Mouse (Mus musculus): ENCODE results near the gene Syna.

Syna gene

DNA sequence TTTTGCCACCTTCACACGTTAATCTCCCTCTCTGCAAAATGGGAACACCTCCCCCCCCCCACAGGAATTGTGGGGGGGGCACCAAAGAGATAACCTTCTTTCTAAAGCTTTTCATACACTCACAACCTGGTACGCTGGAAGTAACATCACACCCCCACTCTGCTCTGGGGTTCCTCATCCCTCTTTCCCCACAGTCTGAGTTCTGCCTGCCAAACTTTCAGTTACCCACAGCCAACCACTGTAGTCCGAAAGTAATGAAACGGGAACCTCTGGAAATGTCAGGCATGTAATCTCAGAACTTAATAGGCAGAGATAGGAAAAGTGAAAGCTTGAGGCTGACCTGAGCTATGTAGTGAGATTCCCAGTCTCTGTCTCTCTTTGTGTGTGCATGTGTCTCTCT lies 7.5 kb upstream of the Syna start:
- DNase-seq (ENCODE audit: low read depth, low spot score): no peak

DNA sequence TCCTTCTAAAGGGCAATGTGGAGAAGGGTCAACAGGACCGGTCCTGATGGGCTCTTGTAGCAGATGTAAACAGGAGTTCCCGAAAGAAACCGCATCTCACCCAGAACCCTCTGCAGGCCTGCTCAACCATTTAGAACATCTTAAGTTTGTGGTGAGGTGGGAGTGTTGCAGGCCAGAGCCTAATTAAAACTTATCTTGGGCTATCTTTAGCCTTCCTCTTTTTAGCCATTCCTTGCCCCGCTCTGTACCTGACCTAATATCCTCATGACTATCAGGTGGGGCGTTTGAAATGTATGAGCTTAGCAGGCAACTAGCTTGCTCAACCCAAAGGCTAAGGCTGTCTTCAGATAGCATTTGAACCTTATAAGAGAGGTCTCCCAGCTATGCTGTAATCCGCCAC lies 5.7 kb upstream of the Syna start:
- no peak for DNase-seq (ENCODE audit: low read depth, low spot score)

DNA sequence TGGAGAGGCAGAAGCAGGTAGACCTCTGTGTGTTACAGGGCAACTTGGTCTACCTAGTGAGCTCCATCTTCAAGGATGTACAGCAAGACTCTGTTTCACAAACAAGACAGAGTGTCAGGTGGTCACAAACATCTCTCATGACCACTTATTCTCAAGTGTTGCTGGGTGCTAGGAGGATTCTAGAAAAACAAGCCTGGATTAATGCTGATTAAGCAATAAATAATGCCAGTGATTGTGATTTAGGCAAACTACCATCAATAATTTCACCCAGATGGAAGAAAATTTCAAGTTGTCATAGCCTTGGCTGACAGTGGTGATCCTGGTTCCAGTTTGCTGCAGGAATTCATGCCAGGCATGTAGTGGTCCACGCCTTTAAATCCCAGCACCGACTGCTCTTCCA lies 4.3 kb upstream of the Syna start:
- DNase-seq (ENCODE audit: low read depth, low spot score): no peak

DNA sequence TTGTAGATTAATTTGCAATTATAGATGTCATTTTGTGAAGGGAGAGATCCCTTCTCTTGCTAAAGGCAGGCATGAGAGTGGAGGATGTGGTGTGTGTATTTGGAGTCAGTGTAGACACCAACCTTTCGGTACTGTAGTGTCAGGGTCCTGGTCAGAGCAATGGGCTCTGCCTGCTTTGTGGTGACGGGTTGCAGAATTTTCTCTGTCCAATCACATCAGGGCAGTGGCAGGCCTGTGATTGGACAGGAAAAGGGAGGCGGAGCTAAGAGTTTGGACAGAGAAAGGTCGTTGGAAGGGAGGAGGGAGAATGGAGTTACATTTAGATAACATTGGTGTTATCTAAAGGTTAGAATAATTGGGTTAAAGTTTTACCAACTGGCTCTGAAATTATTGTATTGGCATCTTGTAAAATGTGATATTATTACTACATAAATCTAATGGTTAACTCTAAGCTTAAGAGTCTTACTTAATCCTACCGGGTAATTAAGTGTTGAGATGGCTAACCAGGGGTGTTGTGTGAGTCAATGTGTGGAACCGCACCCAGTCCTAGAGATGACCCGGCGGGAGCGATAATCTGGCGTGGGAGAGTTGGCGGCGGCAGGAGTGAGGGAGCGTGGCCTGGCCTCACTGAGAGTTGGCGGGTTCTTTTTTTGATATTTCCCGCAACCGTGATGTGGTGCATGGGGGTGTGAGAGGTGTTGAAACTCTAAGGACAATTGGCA lies 640 bp upstream of the Syna start:
- DNase-seq (ENCODE audit: low read depth, low spot score): peak; percentile 64

DNA sequence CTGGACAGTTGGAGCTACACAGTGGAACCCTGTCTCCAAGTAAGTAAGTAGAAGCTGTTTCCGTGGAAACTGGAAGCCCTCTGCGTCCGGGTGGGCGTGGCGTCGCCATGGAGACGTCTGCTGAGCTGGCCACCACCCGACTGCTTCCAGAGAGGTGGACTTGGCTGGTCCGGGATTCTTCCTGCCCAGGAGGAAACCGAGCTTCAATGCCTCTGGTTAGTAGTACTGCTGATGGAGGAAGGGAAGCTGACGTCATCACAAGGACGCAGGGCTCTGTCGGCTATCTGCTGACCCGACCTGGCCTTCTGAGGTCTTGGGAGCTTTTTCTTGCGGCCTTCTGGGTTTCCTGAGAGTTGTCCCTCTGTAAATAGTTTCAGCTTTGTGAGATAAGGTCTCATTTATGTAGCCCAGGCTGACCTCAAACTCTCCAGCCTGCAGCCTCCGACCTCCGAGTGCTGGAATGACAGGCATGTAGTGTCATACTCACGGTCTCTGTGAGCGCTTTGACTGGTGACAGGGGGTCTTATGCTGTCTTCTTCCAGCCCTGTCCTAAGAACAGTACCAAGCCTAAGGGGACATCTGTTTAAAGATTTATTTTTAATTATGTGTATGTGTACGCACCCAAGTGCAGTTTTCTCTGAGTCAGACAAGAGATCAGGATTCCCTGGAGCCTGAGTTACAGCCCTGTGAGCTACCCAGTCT lies 4.4 kb downstream of the Syna start:
- no peak for DNase-seq (ENCODE audit: low read depth, low spot score)

DNA sequence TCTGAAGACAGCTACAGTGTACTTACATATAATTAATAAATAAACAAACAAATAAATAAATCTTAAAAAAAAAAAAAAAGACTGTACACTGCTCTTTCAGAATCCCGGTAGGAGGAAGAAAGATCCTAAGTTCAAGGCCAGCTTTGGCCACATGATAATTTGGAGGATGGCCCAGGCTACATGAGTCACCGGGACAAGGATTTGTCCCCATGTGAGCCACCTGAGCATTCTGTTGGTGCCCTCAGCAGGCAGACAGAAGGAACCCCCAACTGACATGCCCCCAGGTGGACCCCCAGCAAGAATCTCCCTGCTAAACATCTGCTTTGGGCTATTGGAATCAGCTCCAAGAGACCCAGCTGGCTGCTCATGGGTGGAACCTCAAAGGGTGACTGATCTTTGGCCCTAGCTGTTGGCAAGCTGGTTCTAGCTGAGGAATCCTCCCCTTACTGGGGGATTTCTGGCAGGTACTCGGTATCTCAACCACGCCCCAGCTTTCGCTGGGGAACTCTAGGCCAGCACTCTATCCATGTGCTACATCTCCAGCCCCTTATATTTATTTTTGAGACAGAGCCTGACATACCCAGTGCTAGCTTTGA lies 5.9 kb downstream of the Syna start:
- DNase-seq (ENCODE audit: low read depth, low spot score): no peak

DNA sequence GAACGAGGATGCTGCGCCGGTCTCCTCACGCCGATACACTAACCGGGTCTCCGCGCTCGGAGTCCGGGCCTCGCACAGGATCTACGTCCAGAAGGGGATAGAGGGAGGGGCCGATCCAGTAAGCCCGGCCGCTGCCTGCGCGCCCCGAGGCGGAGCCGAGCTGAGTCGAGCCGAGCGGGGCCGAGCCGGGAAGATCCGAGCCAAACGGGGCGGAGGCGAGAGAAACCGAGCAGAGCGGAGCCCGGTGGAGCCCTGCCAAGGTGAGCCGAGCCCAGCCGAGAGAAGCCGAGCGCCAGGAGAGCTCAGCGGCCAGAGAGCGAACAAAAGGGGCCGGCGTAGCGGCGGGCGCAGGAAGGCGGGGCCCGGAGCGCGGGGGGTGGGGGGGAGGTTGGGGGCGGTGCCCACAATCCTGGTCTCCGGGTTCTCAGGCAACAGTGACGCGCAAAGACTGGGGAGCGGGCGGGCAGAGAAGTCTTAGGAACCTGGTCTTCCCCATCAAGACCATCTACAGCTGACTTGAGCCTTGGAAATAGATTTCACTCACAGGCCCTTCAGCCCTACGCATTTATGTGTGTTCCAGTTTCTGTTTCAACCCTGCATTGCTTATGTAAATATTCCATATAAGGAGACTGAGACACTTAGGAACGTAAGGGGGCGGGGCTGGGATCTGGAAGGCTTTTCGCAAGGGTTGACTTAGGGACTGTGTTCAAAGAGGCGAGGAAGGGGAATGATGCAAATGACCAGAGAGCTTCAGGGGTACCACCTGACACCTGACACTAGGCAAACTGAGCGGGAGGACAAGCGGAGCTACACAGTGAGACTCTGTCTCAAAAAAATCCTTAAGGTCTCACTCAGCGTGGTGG lies 7.6 kb downstream of the Syna start, which contains the start of gene Clip2:
Clip2 (minus strand) TSS at position 325 of the 863 bp plus-strand sequence.
- peak; percentile 80 for DNase-seq (ENCODE audit: low read depth, low spot score)

DNA sequence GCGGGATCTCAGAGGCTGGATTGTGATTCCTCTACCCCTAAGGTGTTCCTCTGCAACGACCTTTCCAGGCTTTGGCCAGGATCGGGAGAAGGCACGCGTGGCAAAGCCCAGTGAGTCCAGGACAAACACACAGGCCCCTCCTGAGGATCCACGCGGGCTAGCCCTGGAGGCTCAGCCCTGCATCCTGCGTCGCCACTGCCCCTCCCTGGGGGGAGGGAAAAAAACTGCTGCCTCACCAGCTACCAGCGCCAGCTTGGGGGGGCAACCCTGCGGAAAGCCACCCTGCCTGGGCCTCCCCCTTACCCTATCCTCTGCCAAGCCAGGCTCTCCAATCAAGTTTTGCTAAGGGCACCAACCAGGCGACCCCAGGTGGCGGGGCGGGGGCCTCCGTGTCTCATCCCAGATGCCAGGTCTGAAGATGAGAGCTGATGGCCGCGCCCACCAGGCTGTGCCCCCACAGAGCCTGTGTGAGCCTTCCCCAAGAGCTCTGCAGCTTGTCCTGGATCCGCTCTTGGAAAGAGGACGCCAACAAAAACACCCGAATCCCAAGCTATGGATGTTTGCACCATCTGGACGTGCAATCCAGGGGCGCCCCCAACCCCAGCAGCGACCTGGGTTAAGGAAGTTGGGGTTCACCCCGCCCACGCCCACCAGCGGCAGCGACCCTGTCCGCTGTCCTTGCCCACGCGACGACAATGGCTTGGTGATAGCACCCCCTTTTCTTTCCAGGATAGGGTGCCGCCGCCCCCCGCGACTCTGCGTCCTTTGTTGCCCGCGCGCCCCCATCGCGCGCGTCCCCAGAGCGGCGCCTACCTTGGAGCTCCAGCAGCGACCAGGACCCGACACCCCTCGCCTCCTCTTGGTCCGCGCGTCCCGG lies 8.5 kb downstream of the Syna start:
- no peak for DNase-seq (ENCODE audit: low read depth, low spot score)

DNA sequence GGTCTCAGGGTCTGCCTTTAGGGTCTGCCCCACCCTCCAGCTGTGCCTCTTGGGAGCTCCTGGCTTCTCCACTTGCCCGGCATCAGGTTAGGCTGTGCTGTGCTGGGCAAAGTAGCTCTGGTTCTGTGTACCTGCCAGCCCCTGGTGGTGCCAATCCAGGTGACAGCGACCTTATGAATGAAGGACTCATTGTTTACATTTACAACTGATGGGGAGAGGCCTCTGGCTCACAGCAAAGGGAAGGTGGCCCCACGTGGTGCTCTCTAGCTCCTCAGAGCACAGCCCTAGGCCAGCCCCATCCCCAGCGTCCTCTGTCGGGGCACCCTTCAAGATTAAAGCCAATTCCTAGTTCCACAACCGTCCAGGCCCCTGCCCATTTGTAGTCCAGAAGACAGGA lies 9.1 kb downstream of the Syna start:
- no peak for DNase-seq (ENCODE audit: low read depth, low spot score)

DNA sequence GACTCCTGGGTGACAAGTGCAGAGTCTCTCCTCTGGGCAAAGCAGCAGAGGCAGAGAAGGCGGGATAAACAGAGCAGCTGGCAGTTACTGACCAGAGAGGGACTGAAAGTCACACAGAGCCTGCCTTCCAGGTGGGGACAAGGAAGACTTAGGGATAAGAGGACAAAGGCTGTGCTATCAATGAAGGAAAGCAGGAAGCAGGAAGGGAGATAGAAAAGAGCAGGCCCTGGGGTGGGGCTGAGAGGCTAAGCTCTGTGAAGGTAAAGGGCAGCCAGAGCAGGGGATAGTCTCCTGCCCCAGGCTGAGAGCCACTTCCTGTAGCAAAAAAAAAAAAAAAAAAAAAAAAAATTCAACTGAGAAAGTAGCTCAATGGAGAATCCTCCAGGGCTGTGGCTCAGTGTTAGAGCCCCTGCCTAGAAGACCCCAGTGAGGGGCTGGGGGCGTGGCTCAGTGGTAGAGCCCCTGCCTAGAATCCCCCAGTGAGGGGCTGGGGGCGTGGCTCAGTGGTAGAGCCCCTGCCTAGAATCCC lies 10.3 kb downstream of the Syna start:
- no peak for DNase-seq (ENCODE audit: low read depth, low spot score)

DNA sequence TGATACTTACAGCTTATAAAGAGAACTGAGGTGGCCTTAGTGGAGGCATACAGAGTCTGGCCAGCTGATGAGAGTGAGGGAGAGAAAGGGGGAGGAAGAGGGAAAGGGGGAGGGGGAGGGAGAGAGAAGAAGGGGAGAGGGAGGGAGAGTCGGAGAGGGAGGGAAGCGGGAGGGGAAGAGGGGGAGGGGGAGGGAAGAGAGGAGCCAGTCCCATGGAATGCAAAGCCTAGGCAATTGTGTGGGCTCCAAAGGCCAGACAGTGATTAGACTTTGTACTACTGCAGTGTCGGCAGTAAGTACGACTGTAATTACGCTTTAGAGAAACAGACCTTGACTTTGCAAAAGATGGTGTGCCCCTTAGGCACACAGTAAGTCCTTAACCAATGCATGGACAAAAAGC lies 11.7 kb downstream of the Syna start:
- no peak for DNase-seq (ENCODE audit: low read depth, low spot score)

DNA sequence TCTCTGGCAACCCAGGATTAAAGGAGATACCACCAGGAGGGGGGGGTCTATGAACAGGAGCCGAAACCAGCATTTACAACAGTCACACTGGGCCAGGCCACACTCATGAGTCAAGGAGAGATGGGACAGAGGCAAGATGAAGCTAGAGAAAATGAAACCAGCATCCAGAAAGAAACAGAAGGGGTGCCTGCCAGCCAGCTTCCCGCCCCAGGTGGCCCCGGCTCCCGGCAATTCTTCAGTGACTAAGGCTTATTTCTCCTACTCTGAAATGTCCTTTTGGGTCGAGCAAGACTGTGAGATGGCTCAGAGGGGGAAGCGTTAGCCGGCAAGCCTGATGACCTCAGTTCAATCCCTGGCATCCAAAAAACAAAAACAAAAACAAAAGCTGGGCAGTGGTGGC lies 13.2 kb downstream of the Syna start:
- DNase-seq (ENCODE audit: low read depth, low spot score): no peak

DNA sequence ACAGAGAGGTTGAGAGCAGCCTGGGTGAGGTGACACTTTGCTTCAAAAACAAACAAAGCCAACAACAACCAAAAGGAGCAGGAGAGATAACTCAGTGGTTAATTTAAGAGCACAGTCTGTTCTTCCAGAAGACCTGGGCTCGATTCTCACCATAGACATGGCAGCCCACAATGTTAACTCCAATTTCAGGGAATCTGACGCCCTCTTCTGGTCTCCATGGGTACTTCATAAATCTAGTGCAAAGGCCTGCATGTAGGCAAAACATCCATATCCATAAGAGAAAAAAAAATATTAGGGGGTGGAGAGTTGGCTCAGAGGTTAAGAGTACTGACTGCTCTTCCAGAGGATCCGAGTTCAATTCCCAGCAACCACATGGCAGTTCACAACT lies 14.7 kb downstream of the Syna start:
- peak; percentile 49 for DNase-seq (ENCODE audit: low read depth, low spot score)

DNA sequence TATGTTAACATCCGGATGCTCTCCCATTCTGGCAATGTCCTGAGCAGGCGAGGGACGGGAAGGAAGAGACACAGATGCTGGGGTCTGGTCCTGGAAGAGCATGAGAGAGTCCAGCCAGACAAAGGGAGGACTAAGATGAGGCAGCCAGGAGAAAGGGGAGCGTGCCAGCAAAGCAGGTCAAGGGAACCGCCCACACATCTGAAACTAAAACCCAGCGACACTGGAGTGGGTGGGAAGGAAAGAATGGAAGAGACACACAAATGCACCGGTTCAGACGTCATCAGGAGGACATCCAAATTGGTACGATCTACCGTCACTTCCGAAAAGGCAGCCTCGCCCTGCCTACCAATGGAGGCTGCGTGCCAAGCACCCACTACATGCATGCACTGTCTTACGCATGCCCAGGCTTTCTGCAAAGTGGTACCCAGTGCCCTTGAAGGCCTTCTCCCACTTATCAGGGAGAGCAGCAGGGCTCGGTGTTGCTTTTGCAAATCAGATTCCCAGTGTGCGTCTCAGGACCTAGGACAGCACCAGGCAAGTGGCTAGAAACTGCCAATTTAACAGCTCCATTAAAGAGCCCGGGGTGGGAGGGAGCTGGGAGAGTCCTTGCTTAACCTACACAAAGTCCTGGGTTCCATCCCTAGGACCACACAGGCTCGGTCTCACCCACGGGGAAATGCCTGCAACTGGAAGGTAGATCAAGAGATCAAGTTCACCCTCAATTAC lies 15.3 kb downstream of the Syna start:
- peak; percentile 75 for DNase-seq (ENCODE audit: low read depth, low spot score)

DNA sequence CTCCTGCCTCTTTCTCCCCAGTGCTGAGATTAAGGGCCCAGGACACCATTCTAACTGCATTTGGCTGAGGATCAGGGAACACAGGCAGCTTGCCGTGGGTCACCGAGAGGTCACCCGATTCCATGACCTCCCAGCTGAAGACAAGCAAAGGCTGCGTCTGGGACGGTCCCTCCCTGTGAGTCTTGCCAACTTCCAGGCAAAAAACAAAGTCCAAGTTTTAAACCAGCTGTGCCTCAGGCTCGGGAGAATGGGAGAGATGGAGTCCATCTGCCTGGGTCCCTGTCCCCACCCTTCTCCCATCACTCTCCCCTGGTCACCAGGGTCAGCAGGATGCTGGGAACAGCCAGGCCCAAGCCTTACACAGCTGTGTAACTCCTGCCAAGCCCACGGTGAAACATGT lies 18.3 kb downstream of the Syna start:
- DNase-seq (ENCODE audit: low read depth, low spot score): no peak

DNA sequence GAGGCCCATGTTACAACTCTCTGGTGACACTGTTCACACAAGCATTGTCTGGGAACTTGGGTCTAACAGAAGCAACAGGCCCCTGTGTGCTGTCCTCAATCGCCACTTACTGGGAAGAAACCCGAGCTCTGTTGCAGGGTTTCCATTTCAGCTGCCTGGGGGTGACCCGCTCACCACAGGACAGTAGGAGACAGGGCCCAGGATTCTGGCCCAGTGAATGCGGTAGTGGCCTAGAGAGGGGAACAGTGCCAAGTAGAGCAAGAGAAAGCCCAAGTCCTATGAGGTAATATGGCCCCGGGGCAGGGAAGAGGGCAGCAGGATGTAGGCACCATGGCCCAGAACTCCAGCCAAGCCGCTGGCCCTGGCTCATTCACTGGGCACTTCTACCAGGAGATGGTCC lies 19.1 kb downstream of the Syna start:
- no peak for DNase-seq (ENCODE audit: low read depth, low spot score)

DNA sequence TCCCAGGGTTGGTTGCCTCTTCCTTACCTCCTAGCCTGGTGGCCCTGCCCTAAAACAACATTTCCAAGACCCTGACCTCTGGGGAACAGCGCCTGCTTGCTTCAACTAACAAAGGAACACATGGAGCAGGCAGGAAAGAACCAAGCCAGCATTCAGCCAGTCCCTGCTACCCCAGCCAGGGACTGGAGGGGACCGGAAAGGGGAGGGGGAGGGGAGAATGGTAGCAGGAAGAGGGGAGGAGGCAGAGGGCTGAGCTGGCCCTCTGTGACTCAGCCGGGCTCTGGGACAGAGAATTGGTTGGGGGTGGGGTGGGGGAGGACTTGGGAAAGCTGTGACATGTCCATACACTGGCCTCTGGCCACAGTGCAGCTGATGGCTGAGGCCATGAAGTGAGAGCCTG lies 20.1 kb downstream of the Syna start:
- DNase-seq (ENCODE audit: low read depth, low spot score): peak; percentile 65

DNA sequence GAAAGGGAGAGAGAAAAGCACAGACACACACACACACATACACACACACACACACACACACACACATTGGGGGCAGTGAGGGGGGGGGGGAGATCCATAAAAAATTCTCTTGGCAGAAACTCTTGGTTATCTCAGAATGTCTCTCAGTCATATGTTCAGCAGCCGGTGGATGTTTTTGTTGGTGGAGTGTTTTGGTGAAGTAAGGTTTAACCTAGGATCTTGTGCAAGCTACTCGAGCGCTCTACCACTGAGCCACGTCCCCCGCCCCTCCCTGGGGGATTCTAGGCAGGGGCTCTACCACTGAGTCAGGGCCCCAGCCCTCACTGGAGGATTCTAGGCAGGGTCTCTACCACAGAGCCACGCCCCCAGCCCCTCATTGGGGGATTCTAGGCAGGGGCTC lies 23.9 kb downstream of the Syna start:
- no peak for DNase-seq (ENCODE audit: low read depth, low spot score)

DNA sequence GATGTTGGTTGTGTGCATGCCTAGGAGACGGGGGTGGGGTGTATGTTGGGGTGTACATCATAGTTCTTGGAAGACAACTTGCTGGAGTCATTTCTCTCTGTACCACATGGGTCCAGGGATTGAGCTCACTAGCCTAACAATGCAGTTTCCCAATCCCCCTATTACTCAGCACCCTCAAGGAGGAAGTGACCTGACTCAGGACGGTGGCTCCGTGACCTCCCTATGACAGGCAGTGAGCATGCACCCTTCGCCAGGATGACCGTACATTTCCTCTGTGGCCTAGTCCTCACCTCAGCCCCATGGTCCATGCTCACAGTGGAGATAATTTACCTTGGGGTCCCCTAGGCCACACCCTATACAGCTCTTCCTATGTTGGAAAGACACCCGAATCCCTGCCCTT lies 27.6 kb downstream of the Syna start:
- DNase-seq (ENCODE audit: low read depth, low spot score): no peak

DNA sequence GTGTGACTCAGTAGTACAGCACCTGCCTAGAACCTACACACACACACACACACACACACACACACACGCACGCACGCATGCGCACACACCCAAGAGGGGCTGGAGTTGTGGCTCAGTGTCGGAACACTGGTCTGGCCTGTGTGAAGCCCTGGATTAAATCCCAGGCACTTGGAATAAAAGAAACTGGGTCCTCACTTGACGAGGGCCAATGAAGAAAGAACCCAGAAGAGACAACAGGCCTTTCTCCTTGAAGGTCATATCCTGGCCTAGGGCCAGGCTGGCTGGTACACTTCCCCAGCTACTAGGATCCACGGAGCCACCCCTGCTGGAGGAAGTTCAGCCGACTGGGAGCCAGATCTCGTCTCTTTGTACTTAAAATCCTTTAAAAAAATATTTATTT lies 28.4 kb downstream of the Syna start:
- no peak for DNase-seq (ENCODE audit: low read depth, low spot score)
